Mouse (Mus musculus) regulatory T cell (primary cell): ENCODE results near the gene Lmf1.

Source experiments
- in situ Hi-C: fragments of 300-600 bp; cut with MboI, MseI; formaldehyde crosslinking; loops from one replicate; pipeline ENCODE4 v1.15.1; 2025; ENCODE audit warnings: high pct_unique_total_duplicates

The Lmf1 gene

DNA sequence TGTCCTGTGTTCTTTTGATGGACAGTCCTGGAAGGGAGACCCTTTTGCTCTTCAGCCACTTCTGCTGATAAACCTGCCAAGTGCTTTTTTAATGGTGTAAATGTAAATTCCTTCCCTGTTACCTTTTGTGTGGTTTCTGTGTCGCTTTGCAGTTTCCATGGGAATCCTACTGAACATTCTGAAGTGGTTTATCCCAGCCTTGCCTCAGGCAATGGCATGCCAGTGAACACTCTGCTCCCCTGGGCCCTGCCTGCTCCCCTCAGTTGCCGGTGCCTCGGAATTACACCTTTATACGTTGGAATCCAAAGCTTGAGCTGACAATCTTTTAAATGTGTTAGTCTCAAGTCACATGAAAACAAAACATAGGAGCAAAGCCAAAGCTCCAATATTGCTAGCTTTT lies 62.1 kb downstream of the Lmf1 start:
- in situ Hi-C loops = no loop called here

DNA sequence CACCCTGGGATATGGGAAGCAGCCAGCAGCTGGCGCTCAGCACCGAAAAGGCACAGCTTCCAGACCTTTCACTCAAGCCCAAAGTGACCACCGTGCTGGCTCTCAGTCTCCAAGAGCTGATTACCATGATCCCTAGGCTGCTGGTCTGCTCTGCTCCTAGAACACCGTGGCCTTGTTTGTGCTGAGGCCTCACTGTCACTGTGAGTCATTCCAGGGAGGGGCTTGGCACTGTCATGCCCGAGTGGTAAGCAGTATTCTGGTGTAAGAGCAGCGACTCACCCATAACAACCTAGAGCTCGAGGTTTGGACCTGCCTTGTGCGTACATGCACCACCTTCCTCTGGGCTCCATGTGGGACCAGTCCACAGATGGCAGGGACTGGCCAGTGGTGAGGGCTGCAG lies 63.1 kb downstream of the Lmf1 start:
- in situ Hi-C loops = no loop called here

DNA sequence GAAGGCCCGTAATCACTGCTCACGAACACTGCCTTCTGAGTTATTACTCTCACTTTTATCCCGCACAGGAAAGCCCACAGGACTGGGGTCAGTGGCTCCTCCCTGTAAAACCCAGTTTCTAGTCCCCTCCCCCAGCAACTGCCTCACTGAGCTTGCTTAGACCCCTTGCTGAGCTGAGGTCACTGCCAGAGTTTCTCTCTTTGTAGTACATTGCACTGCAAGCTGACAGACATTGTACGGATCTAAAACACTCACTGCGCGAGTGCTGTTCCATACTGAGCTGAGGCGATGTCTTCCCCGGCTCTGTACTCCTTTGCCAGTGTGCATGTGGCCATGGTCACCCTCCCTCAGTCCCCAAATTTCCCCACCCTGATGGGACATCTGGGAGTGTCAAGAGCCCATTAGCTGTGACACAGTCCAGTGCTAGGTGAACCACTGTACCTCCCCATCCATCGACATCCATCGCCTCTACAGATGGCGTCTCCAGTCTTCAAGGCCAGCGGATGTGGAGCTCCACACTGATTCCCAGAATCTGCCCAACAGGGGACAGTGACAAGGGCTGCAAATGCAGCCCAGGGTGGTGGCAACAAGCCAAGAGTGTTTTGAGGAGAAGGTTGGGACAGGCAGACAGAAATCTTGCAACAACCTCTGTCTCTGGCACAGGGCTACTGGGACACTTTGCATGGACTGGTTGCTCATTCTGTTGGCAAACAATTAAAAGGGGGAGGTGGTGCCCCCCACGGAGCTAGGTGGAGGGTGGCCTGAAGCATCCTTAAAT lies 64.8 kb downstream of the Lmf1 start:
- in situ Hi-C loops = no loop called here

DNA sequence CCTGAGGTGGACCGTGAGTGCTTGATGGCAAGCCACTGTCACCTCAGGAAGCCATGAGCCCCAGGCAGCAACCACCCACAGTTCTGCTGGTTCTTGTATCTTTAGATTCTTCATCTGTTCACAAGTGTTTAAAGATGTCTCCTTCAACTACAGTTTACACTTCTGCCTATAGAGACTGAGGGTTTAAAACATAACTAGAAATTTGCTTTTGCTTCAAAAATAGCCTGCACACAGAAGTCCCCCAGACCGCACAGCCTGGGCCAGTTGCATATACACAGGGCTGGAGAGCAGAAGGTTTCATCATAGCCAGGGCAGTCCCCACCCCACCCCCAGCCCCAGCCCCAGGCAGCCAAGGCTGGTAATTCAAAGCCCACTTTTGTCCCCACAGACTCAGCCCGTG lies 65.9 kb downstream of the Lmf1 start:
- in situ Hi-C loops = no loop called here

DNA sequence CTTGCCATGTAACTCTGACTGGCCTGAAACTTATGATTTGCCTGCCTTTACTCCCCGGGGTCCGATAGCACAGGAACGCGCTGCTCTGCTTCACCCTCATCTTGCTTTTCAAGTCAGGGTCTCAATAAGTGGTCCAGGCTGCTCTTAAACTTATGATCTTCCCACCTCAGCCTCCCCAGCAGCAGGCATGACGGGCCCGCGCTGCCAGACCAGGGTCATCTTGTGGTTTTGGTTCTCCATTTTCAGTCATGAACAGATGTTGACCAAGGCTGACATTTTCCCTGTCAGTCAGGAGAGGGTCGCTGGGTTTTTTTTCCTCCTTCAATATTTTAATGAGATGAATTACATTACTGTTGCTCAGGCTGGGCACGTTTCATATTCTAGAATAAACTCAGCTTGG lies 66.8 kb downstream of the Lmf1 start:
- in situ Hi-C loops = no loop called here

DNA sequence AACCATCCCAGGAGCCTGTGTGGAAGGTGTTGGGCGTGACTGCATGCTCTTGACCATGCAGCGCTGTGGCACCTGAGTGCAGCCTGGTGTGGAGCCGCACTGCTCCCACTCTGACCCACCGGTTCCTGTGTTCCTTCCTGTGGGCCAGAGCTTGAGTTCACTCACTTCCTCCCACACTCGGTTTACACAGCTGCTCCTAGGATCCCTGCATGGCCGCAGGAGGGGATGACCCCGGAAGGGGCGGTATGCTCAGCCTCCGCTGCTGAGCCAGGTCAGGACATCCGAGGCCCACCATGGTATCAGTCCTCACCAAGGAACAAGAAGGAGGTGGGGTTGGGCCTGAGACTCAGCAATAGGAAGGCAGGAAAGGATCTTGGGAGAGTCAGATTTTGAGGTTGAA lies 69.0 kb downstream of the Lmf1 start:
- in situ Hi-C loops = no loop called here

DNA sequence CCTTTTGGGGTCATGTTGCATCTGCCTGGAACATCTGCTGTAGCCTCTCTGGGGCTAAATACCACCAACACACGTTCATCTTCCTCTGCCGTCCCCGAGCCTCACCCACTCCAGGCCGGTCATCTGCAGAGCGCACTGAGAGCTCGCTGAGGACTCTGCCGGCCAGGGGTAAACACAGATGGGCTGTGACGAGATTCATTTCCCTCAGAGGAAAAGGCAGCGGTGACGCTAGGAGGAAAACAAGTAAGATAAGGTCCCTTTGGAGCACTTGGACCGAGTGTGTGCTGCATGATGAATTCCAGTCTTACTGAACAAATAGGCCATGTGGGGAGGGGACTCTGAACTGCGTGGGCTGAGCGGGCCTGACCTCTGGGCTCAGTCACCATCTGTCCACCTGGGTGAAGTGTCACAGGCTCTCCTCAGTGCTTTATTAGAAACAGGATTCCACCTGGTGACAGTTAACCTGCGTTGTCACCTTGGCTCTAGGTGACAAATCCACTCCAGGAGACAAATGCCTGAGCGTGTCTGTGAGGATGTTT lies 69.9 kb downstream of the Lmf1 start:
- in situ Hi-C loops = no loop called here

DNA sequence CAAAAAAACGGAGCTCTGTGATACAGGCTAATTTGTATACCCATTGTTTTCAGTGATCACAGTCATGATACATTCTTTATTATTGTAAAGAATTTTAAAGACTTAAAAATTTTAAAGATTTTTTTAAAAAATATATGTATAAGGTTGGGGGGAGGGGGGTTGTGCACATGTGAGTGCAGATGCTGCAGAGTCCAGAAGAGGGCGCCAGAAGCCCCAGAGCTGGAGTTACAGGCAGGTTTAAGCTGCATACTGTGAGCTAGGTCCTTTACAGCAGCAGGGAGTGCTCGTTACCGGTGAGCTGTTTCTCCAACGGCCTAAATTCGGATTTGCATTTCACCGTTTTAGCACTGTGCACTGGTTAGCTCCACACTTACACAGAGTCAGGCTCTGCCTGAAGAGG lies 71.8 kb downstream of the Lmf1 start:
- in situ Hi-C loops = no loop called here

DNA sequence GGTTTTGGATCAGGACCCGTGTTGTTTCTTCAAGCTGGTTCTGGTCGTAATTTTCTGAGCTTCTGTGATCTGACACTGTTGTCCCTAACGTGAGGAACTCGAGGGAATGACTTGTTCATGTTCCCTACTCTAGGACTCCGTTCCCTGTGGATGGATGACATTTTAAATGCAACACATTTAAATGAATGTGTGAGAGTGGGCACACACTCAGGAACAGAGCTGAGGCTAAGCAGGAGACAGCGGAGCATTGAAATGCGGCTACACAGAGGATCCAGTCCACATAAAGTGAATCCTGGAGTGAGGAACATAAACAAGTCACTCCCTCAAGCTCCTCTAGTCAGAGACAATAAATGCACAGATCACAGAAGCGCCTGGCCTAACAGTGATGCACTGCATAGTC lies 73.4 kb downstream of the Lmf1 start:
- in situ Hi-C loops = no loop called here

DNA sequence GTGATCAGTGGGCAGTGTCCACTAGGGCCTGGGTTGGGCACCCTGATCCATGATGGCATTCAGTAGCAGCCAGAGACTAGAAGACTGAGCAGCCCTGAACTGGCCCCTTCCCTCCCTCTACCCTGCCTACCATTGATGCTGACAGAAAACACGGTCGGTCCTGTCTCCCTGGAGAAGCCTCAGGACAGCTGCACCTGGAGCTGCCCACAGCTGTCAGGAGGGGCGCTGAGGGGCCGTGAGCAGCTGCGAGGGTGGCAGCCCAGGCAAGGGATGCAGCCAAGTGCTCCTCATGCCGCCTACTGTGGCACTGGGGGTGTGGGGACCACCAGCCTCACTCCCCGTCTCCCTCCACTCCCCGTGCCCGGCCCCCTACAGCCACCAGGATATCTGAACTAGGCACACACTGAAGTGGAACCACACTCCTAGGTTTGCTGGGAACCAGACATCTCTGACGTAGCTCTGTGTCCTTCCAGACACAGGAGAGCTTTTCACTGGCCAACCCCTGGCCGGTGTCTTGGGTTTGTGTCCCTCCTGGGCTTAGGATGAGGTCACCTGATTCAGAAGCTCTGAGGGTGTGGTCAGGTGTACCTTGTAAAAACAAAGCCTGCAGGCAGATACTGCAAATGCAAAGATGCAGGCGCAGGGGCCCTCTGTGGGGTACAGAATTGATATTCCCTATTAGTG lies 77.4 kb downstream of the Lmf1 start:
- in situ Hi-C loops = no loop called here

DNA sequence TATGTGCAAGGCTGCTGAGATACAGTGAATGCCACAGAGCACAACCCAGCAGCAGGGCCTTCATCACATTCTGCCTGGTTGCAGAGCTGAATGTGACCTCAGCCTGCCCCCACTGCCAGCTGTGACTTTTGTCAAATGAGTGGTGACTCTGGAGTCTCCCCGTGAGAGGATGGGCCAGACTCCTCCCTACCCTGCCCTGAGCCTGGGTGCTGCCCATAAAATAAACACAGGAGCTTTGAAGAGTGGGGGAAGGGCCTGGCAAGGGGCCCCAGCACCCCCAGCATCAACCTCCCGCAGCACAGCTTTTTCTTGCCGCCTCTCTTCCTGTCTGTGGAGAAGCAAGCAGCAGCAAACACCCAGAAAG lies 77.9 kb downstream of the Lmf1 start:
- in situ Hi-C loops = no loop called here

DNA sequence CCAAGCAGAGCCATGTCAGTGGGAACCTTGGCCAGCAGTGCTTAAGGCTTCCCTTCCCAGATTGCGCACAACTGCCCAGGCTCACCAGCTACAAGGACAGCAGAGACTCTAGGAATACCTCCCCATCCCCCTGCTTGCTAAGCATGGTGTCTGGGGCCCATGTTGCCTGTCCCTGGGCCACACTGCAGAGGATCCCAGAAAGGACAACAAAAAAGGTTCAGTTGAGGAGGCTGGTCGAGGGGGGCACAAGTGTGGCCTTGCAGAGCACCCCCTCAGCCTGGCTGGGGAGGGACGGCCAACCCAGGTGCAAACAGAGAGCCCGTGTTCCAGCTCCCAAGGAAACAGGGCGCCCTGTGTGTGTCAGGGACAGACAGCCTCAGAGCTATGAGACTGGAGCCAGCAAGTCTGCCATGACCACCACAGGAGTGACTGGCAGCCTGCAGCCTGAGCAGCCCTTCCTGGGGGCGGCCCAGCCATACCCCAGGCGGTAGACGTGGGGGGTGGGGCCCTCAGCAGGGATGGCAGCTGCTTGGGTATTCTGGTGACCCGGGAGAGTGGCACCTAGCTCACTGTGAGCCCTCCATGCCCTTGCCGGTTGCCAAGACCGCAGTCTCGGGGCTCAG lies 84.4 kb downstream of the Lmf1 start:
- in situ Hi-C loops = no loop called here

DNA sequence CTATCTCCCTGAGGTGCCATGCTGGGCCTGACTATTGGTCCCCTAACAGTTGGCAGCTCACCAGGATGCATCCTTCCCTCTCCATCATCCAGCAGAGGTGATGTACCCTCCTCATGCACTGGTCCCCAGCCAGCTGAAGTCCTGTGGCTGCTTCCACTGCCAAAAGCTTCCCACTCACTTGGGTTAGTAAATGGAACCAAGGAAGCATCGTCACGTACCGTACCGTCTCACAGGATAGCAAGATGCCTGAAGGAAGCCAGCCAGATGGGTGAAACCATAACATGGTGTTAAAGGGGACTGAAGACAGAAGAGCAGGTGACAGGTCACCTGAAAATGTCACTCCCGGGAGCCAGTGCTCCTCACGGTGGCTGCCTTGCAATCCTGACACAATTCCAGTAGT lies 86.6 kb downstream of the Lmf1 start:
- in situ Hi-C loops = no loop called here

DNA sequence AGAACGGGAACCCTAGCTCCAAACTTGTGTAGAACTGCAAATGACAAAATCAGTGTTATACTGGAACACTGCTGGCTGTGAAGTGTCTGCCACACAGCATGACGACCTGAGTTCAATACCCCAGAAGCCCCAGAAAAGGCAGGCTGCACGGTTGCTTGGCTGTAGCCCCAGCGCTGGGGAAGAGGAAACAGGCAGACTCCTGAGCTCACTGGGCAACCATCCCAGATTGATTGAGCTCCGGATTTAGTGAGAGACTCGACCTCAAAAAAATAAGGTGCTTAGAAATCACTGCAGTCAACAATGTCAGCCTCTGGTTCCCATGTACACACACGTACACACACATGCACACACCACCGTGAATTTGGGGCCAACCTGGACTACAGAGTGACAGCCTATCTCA lies 87.0 kb downstream of the Lmf1 start:
- in situ Hi-C loops = no loop called here

DNA sequence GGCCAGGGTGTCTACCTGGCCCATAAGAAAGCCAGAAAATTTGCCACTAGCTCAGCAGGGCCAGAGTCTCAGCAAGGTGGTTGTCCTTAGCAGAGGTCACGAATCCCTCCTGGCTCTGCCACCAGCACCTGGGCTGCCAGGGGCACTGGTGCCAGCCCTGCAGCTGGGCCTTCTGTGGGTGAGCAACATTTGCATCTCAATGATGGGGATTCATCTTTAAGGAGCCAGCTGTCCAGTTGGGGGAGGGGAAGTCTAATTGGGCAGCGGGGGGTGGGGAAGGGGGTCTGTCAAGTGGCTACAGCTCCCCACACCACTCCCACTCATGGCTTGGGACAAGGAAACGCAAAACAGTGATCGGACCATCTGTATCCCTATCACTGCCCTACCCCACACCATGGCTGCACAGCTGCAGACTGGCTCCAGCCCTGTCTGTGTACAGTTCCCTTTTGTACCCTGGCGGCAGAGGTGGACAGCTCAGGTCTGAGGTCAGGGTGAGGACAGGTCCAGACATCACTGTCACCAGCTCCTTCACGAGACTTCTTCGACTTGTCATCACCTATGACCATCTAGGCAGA lies 89.7 kb downstream of the Lmf1 start:
- in situ Hi-C loops = no loop called here

DNA sequence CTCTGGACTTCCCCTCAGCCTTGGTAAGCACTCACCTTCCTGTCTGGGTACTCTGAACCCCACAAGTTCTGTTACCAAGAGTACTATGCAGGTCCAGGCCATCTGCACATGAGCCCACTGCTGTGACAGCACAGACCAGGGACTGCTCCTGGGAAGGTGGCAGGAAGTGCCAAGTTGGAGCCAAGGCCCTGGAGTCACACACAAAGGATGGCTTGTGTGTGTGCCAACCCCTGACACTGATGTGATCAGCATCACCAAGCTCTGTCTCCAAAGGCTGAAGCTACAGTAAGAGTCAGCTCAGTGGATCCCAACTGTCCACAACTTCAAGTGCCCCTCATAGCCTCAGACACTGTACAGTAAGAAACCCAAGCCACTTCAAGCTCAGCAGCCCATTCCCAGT lies 94.1 kb downstream of the Lmf1 start:
- in situ Hi-C loops = no loop called here

DNA sequence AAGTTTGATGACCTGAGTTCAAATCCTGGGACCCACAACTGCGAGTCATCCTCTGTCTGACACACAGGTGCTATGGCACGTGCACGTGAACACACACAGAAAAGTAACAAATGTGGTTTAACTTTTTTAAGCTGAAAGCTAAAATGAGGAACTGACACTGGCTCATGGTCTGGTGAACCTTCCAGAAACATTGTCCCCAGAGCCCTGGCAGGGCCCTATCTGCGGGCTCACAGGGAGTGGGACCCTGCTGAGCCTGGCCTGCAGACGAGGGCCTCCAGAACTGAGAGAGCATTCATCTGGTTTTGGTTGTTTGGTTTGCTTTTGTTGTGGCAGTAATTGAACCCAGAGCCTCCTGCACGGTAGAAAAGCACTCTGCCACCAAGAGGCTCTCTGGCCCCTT lies 99.1 kb downstream of the Lmf1 start:
- in situ Hi-C loops = no loop called here

DNA sequence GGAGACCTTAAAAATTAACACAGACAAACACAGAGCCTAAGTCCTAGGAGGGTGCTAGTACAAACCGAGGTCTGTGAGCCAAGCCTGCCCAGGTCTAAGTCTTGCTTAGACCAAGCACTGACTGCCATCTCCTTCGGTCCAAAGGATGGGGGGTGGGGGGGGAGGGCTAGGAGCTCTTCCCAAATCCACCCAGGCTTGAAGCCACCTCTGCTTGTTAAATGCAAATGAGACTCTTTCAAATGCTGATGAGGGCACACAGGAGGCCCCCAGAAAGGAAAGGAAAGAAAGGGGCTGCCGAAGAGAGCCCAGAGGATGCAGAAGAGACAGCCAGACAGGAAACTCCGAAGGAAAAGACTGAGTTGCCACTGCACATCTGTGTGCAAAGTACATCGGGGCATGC lies 100.9 kb downstream of the Lmf1 start:
- in situ Hi-C loops = no loop called here

DNA sequence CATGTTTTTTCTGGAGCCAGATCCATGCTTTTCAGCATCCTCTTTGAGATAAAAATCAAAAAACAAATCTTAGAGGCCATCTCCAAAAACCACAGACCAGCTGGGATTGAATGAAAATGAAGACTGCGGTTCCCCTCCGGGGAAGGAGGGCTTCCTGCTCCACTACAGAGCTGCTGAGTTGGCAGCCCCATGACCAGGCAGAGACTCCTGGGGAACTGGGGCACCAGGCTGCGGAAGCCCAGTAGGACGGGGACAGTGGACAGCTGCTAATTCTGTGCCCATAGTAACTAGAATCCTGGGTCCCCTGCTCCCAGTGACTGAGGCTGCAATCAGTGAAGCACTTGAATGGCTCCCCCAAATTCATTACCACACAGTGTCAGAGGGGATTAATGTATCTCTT lies 102.8 kb downstream of the Lmf1 start:
- in situ Hi-C loops = no loop called here

DNA sequence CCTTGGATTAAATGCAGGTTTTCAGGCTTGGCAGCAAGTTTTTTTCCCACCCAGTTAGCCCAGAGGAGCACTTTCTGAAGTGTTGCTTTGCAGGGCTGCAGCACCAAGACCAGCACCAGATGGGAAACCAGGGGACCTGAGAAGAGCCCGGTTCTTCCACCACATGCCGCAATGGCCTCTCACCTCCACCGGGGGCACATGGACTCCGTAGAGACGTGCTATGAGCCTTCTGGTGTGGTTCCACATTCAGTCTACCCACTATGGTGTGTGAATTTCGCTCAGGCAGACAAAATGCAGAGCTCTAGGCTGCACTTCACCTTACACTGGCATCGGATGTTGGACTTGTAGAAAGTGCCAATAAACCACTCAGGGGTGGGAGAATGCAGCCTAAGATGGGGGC lies 107.4 kb downstream of the Lmf1 start:
- in situ Hi-C loops = no loop called here

DNA sequence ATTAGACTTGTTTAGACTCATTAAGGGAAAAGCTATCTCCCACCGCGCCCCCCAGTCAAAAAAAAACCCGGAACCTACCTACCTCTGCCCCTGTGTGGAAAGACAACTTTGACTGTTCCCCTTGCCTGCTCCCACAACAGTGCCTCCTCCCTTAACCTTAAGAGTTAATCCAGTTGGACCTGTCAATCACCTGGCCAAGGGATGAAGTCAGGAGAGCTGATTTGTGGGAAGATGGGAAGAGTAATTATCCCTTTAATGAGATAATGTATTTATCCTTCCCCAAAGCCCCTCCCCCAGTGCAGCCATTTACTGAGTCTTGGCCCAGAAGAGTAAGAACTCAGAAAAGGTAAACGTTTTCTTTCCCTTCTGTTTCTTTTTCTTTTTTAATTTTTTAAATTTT lies 110.0 kb downstream of the Lmf1 start:
- in situ Hi-C loops = no loop called here

DNA sequence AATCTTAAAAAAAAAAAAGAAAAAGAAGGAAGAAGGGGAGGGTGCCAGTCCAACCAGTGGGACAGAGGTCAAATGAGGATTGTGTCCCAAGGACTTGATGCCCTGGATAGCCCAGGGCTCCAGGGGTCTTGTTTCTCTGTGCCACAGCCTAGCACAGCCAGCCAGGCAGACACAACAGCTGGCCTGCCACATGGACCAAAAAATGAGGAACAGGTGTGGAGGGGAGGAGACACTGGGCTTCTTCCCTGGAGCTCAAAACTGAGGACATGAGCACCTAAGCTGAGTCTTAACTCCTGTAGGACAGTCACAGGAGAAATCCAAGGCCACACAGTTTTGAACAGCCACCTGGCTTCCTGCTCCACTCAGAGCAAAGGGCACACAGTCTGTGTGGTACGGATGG lies 117.4 kb downstream of the Lmf1 start:
- in situ Hi-C loops = no loop called here

DNA sequence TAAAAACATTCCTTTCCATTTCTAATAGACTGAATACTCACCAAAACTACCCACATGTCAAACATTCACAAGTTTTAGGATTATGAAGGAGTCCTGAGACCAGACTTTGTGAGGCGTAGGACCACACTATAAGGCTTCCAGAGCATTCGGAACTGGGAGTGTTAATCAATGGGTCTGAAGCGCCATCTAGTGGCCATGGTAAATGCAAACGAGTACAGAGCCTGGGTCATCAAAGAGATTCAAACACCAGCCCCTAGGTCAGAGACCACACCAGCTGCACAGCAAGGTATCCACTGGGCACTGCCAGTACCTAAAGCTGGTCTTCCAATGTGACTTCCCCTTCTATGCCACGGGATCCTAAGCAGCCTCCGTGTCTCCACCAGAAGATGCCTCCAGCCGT lies 119.6 kb downstream of the Lmf1 start:
- in situ Hi-C loops = no loop called here
